Mouse (Mus musculus): ENCODE results near the gene Lrrc61. TPM values are rescaled to one million over a fixed set of nuclear protein-coding genes. Genes with fewer than 3 reads are reported as not detected.
A peak's percentile ranks its signal among the peaks of the same experiment; 100 is the strongest.

The Lrrc61 gene
- total RNA-seq, 2 experiments from 2014 or later = 29.2 to 30.2 TPM

- no peak for DNase-seq (ENCODE audit: low spot score in 2 of 2)
These were observed 8.3 kb upstream of the Lrrc61 start for GRCm38 (mm10) chr6:48546271-48546670.

- no peak for DNase-seq (ENCODE audit: low spot score in 2 of 2)
These were observed 7.7 kb upstream of the Lrrc61 start for GRCm38 (mm10) chr6:48546858-48547257.

- DNase-seq (ENCODE audit: low spot score in 2 of 2) = no peak
These were observed 6.3 kb upstream of the Lrrc61 start for GRCm38 (mm10) chr6:48548314-48548713.

- DNase-seq (ENCODE audit: low spot score in 2 of 2) = no peak
These were observed 1.7 kb upstream of the Lrrc61 start for GRCm38 (mm10) chr6:48552918-48553317.

GRCm38 (mm10) chr6:48553819-48554218, 777 bp upstream of the Lrrc61 start:
- DNase-seq (ENCODE audit: low spot score in 2 of 2) = no peak

- DNase-seq (ENCODE audit: low spot score in 2 of 2) = peak in 1 of 2 experiments; percentile 87
These were observed 701 bp downstream of the Lrrc61 start for GRCm38 (mm10) chr6:48555104-48555890.

- no peak for DNase-seq (ENCODE audit: low spot score in 2 of 2)
These were observed 1.4 kb downstream of the Lrrc61 start for GRCm38 (mm10) chr6:48555956-48556355.

GRCm38 (mm10) chr6:48565693-48566310, 11.2 kb downstream of the Lrrc61 start:
- DNase-seq (ENCODE audit: low spot score in 2 of 2) = no peak

- DNase-seq (ENCODE audit: low spot score in 2 of 2) = no peak
These were observed 11.7 kb downstream of the Lrrc61 start for GRCm38 (mm10) chr6:48566312-48566711.

- DNase-seq (ENCODE audit: low spot score in 2 of 2) = no peak
These were observed 13.7 kb downstream of the Lrrc61 start for GRCm38 (mm10) chr6:48568036-48568984.

- no peak for DNase-seq (ENCODE audit: low spot score in 2 of 2)
These were observed 14.6 kb downstream of the Lrrc61 start for GRCm38 (mm10) chr6:48569065-48569807.

- DNase-seq (ENCODE audit: low spot score in 2 of 2) = no peak
These were observed 17.4 kb downstream of the Lrrc61 start for GRCm38 (mm10) chr6:48572014-48572413.

- no peak for DNase-seq (ENCODE audit: low spot score in 2 of 2)
These were observed 18.0 kb downstream of the Lrrc61 start, which contains the start of gene Rarres2 for GRCm38 (mm10) chr6:48572572-48573061. Gene Rarres2, minus strand, starts transcription at chr6:48572789.

- DNase-seq (ENCODE audit: low spot score in 2 of 2) = no peak
These were observed 18.7 kb downstream of the Lrrc61 start for GRCm38 (mm10) chr6:48573280-48573679.

GRCm38 (mm10) chr6:48573981-48574380, 19.4 kb downstream of the Lrrc61 start:
- no peak for DNase-seq (ENCODE audit: low spot score in 2 of 2)

- no peak for DNase-seq (ENCODE audit: low spot score in 2 of 2)
These were observed 24.1 kb downstream of the Lrrc61 start for GRCm38 (mm10) chr6:48578736-48579135.

- DNase-seq (ENCODE audit: low spot score in 2 of 2) = no peak
These were observed 24.6 kb downstream of the Lrrc61 start for GRCm38 (mm10) chr6:48579215-48579648.

- DNase-seq (ENCODE audit: low spot score in 2 of 2) = no peak
These were observed 26.7 kb downstream of the Lrrc61 start for GRCm38 (mm10) chr6:48581257-48581656.

GRCm38 (mm10) chr6:48582037-48582436, 27.4 kb downstream of the Lrrc61 start:
- DNase-seq (ENCODE audit: low spot score in 2 of 2) = peak in 1 of 2 experiments; percentile 76

GRCm38 (mm10) chr6:48589194-48589750, 34.7 kb downstream of the Lrrc61 start, which contains the start of gene Gm45021:
Gene Gm45021, plus strand, starts transcription at chr6:48589610.
- no peak for DNase-seq (ENCODE audit: low spot score in 2 of 2)

Measured in layer of hippocampus, postnatal 14 days (tissue).